ENCODE assay signal across 11 mouse cellular contexts in the genomic region with DNA sequence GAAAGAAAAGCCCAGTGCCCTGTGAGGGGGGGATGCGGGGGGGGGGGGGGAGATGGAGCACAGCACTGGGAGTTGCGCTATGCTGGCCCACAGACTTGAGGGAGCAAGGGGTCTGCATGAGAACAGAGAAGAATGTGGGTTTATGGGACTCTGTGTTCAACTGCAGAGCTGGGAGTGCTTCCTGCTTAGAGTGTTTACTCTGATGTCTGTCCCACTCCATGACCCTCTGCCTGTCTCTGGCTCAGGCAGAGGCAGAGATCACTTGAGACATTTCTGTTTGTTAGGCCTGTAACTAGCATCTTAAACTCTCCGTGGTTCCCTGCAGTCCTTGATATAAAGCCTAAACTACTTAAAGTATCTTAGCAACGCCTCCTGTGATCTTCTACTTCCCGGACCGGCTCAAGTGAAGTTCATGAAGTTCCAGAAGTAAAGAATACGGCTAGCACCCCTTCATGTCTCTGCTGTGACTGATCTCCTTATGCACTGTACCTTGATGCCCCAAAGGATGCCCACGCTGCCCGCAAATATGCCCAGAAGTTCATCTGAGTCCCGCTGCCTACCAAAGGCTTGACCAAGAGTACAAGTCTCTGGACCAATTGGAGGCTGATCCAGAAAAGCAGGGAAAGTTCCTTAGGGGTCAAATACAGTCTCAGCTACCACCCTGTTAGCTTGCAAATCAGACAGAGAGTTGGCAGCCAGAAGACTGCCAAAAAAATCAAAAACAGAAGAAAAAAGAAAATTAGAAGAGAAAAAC. TPM values are rescaled to one million over a fixed set of nuclear protein-coding genes. Genes with fewer than 3 reads are reported as not detected.
DNase-seq lines count a peak whose midpoint lies in the region; ATAC-seq and TF ChIP-seq lines count a peak whose summit lies in the region.
"Had no signal": no experiment of that assay in that cellular context is flagged by ENCODE, and none has a peak within 500 bp of the region (broad histone marks: within the 10 kb centered on the region; RNA-seq: fewer than 3 reads in every experiment).

No protein-coding gene starts in this region.

- H3K4me3 ChIP-seq in heart, embryonic 10.5 days = no peak overlapping the region
- H3K4me3 ChIP-seq in hindbrain, embryonic 12.5 days = no peak overlapping the region
- H3K4me3 ChIP-seq: liver, embryonic 13.5 days had no signal

- H3K9me3 ChIP-seq in heart, embryonic 10.5 days = no peaks in the 10 kb centered on the region
- no peaks in the 10 kb centered on the region for H3K9me3 ChIP-seq in hindbrain, embryonic 12.5 days (replicated peaks)
- H3K9me3 ChIP-seq: liver, embryonic 13.5 days had no signal

- no peaks in the 10 kb centered on the region for H3K27me3 ChIP-seq in heart, embryonic 10.5 days (ENCODE audit: insufficient read depth, poor library complexity, severe bottlenecking)
- no peaks in the 10 kb centered on the region for H3K27me3 ChIP-seq in hindbrain, embryonic 12.5 days
- H3K27me3 ChIP-seq: liver, embryonic 13.5 days had no signal

- H3K4me2 ChIP-seq in hindbrain, embryonic 12.5 days (replicated peaks) = no peak overlapping the region
- H3K4me2 ChIP-seq: liver, embryonic 13.5 days had no signal

- 68% methylated on average over 10 of the region's 10 CpGs for WGBS in heart, embryonic 10.5 days
- WGBS in hindbrain, embryonic 12.5 days = 67% methylated on average over 10 of the region's 10 CpGs

- H3K9ac ChIP-seq in hindbrain, embryonic 12.5 days = no peak overlapping the region
- H3K9ac ChIP-seq: liver, embryonic 13.5 days had no signal

- no peak for ATAC-seq in hindbrain, embryonic 12.5 days (ENCODE audit: low FRiP score)

- H3K4me1 ChIP-seq in heart, embryonic 10.5 days = peaks cover 13% of the 10 kb centered on the region; the same call in 1 of the 2 replicates
- peaks cover 10% of the 10 kb centered on the region; the same call in 1 of the 2 replicates for H3K4me1 ChIP-seq in hindbrain, embryonic 12.5 days

- H3K27ac ChIP-seq in heart, embryonic 10.5 days = peak overlapping the region; percentile 56
- peak overlapping the region; percentile 60; the same call in 1 of the 2 replicates for H3K27ac ChIP-seq in hindbrain, embryonic 12.5 days
- H3K27ac ChIP-seq: liver, embryonic 13.5 days had no signal

- no peak for TF ChIP-seq POLR2A in brain, embryonic 14.5 days (IDR thresholded peaks at IDR 0.05; ENCODE audit: borderline replicate concordance, extremely low read depth, insufficient read depth, insufficient read length, poor library complexity, severe bottlenecking)

- no peak for DNase-seq in heart, embryonic 10.5 days (ENCODE audit: low spot score)
- no peak for DNase-seq in heart, postnatal 4 days
- peak; percentile 11 for DNase-seq in brain, embryonic 14.5 days (ENCODE audit: low read depth)
- DNase-seq in lung, postnatal 14 days = peak; percentile 0
- DNase-seq in natural killer cell, adult 2 months (ENCODE audit: low spot score in 2 of 2) = no peak
- no peak for DNase-seq in gastrocnemius, adult 8-10 months (ENCODE audit: low spot score in 2 of 2)
- DNase-seq in c-Kit-positive CD71-positive TER-119-positive erythroid progenitor cells, embryonic 14.5 days (ENCODE audit: low spot score) = no peak
- DNase-seq: cerebellum, adult 8-10 months; gastrocnemius, postnatal 36 days; liver, embryonic 13.5 days had no signal

- no peak for TF ChIP-seq CTCF in brain, embryonic 14.5 days (IDR thresholded peaks at IDR 0.05; ENCODE audit: borderline replicate concordance, extremely low read depth, insufficient read depth, insufficient read length)

- H3K36me3 ChIP-seq in heart, embryonic 10.5 days = no peaks in the 10 kb centered on the region
- H3K36me3 ChIP-seq in hindbrain, embryonic 12.5 days = no peaks in the 10 kb centered on the region
- H3K36me3 ChIP-seq: liver, embryonic 13.5 days had no signal

RNA-seq across cellular contexts. Expression of a gene that starts 47.5 kb away (rescaled TPM):
- 2.2 and 3.1 TPM in 2 replicates for polyA plus RNA-seq in heart, embryonic 10.5 days (2016; fragmentation: Nextera tagmentation; extraction: Ambion mirVana)
- total RNA-seq in heart, postnatal 4 days (2021) = 10 to 100 TPM; 82.6 to 92.9 TPM
- polyA plus RNA-seq in brain, embryonic 14.5 days (2012; rRNA removed) = 9.3 and 10.7 TPM in 2 replicates
- 8.7 and 10.5 TPM in 2 replicates for polyA plus RNA-seq in hindbrain, embryonic 12.5 days (2016; fragmentation: Nextera tagmentation; extraction: Ambion mirVana)
- under 1 TPM; 0.46 to 0.87 (median 0.68) TPM for total RNA-seq in gastrocnemius, adult 8-10 months (2022)

Comparison
In these comparisons a context has a peak if more than half of its experiments do, and no peak if none do; other contexts are left out.
1. DNase-seq: peak in brain, embryonic 14.5 days (single experiment) and lung, postnatal 14 days (single experiment); none in heart, embryonic 10.5 days (single experiment), heart, postnatal 4 days (single experiment), natural killer cell, adult 2 months (0 of 2), gastrocnemius, adult 8-10 months (0 of 2) and c-Kit-positive CD71-positive TER-119-positive erythroid progenitor cells, embryonic 14.5 days (single experiment).